Mouse (Mus musculus) lung, adult 2 months (tissue): ENCODE data around the gene 1700008P02Rik.

ENCODE experiments used
- CTCF ChIP-seq: fragments of 200-500 bp; IDR thresholded peaks from 2 replicates; pipeline ENCODE4 v1.5.1; 2011; ENCODE audit warnings: mild to moderate bottlenecking, low read length, control low read depth; ENCODE audit not compliant: insufficient read depth
- POLR2A ChIP-seq: fragments of 200-500 bp; IDR thresholded peaks from 2 replicates; pipeline ENCODE4 v1.6.1; 2011; ENCODE audit warnings: low read depth, mild to moderate bottlenecking, control low read depth, low read length, borderline replicate concordance; ENCODE audit errors: extremely low read depth

- TF ChIP-seq CTCF (no peak), POLR2A (no peak)
These were observed 29.2 kb upstream of the 1700008P02Rik start for GRCm38 (mm10) chr3:6649411-6649810.
